Mouse (Mus musculus) hindbrain, embryonic 14.5 days (tissue): ENCODE results near the gene Astn2. TPM values are rescaled to one million over a fixed set of nuclear protein-coding genes. Genes with fewer than 3 reads are reported as not detected.

Experiments used
- ATAC-seq: fragments of 200-750 bp; cut with Nextera tagmentation; 2 replicates; pipeline ENCODE4 v1.8.0; 2017; ENCODE audit warnings: moderate number of reproducible peaks, mild to moderate bottlenecking, moderate TSS enrichment, moderate library complexity; ENCODE audit not compliant: low FRiP score
- DNase-seq: peaks from one replicate; pipeline ENCODE4 v3.0.0-alpha.2; 2015; ENCODE audit warnings: low spot score
- H3K27ac ChIP-seq: fragments of 300-500 bp; sonication (generic); 2 replicates; pipeline ENCODE4 v1.5.1; 2014; ENCODE audit warnings: mild to moderate bottlenecking, moderate library complexity
- H3K27me3 ChIP-seq: fragments of 300-500 bp; sonication (generic); 2 replicates; pipeline ENCODE4 v1.6.1; 2014; ENCODE audit warnings: mild to moderate bottlenecking, low read length, mixed read lengths; ENCODE audit not compliant: control insufficient read depth, insufficient read depth
- H3K36me3 ChIP-seq: fragments of 300-500 bp; sonication (generic); replicated peaks from 2 replicates; pipeline ENCODE4 v1.6.1; 2014; ENCODE audit not compliant: control insufficient read depth, insufficient read depth
- H3K4me1 ChIP-seq: fragments of 300-500 bp; sonication (generic); replicated peaks from 2 replicates; pipeline ENCODE4 v1.6.1; 2014; ENCODE audit warnings: antibody characterized with exemption, low read length, mixed read lengths; ENCODE audit not compliant: control insufficient read depth, insufficient read depth
- H3K4me2 ChIP-seq: fragments of 300-500 bp; sonication (generic); replicated peaks from 2 replicates; pipeline ENCODE4 v1.6.1; 2014; ENCODE audit warnings: mild to moderate bottlenecking, moderate library complexity
- H3K4me3 ChIP-seq: fragments of 300-500 bp; sonication (generic); replicated peaks from 2 replicates; pipeline ENCODE4 v1.5.1; 2014; ENCODE audit warnings: mild to moderate bottlenecking, low read length
- H3K9ac ChIP-seq: fragments of 300-500 bp; sonication (generic); 2 replicates; pipeline ENCODE4 v1.6.1; 2014
- H3K9me3 ChIP-seq: fragments of 300-500 bp; sonication (generic); 2 replicates; pipeline ENCODE4 v1.6.1; 2016; ENCODE audit warnings: low read length; ENCODE audit not compliant: control insufficient read depth
- WGBS: fragments of 180-500 bp; shearing (Covaris S2); extraction: QIAGEN DNeasy Blood & Tissue Kit; methylation state at CpG from one replicate; pipeline ENCODE4 v1.1.7; 2014; 5-methylcytosine and 5-hydroxymethylcytosine counted together
- polyA plus RNA-seq: library from polyadenylated mRNA; unstranded; fragments of >200 nt; fragmentation: Nextera tagmentation; extraction: Ambion mirVana; gene quantifications from 2 replicates; pipeline ENCODE4 v1.2.1, GENCODE M21; 2014

Astn2 gene
- polyA plus RNA-seq, 1 experiment from 2014 or later = 4.4 TPM

DNA sequence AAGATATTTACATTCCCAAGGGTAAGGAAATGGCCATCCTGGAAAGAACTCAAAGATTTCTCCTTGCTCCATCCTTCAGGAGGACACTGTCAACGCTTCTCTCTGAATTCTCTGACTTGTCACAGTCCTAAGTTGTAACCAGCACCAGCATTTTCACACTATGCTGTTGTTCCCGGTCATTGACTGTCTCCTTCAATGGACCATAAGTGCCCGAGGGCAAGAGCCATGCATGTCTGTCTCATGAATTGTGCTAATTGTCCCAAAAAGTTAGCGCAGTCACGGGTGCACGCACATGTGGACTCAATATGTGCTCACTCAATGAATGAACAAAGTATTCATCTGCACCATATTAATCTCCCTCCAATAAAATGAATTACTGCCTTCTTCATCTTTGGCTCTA lies 741.2 kb downstream of the Astn2 start:
- Histone ChIP-seq H3K27me3 (no peaks in the 10 kb centered on the region), H3K4me2 (no peak overlapping the region), H3K27ac (no peak overlapping the region), H3K9me3 (no peaks in the 10 kb centered on the region), H3K36me3 (no peaks in the 10 kb centered on the region), H3K4me3 (no peak overlapping the region), H3K4me1 (no peaks in the 10 kb centered on the region), H3K9ac (no peak overlapping the region)
- DNase-seq (no peak), ATAC-seq (no peak)
- WGBS = 84% methylated on average over 6 of the region's 6 CpGs

DNA sequence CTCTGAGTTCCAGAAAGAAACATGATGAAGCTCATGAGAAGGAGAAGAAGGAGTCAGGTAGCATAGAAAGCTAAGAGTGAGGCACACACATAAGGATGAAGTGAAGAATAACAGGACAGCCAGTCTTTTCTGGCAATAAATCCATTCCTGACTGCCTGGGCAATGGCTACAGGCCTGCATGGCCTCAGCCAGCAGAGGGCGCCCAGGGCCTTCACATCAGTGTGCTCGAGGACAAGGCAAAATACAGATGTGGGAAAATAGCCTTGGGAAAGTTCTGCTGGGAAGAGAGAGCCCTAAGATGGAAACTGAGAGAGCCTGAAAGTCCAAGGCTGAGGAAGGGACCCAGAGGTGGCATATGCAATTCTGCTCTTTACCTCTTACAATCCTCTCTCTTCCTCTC lies 749.7 kb downstream of the Astn2 start:
- Histone ChIP-seq H3K4me1 (no peaks in the 10 kb centered on the region), H3K9ac (no peak overlapping the region), H3K4me3 (no peak overlapping the region), H3K36me3 (no peaks in the 10 kb centered on the region), H3K27me3 (no peaks in the 10 kb centered on the region), H3K27ac (no peak overlapping the region), H3K4me2 (no peak overlapping the region), H3K9me3 (no peaks in the 10 kb centered on the region)
- ATAC-seq (peak; percentile 85), DNase-seq (peak; percentile 94)
- WGBS = 0% methylated on average over 2 of the region's 2 CpGs

DNA sequence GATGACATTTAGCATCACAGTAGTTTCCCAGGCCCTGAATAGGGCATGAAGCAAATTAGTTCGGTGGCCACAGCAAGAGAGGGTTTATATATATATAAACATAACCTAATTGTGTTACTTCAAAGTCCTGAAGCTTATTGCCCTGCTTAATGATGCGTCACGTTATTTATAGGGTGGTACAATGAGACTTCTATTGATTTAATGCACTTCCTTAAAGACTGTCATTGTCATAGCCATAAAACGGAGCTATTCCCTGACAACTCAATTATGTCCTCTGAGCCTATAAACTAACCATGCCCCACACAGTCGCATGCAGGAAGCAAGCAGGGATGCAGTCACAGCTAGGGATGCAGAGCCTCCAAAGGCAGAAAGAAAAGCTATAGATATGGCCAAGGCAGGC lies 761.8 kb downstream of the Astn2 start:
- DNase-seq = no peak
- Histone ChIP-seq H3K9me3 (no peaks in the 10 kb centered on the region), H3K4me1 (no peaks in the 10 kb centered on the region), H3K4me3 (no peak overlapping the region), H3K4me2 (no peak overlapping the region), H3K27me3 (no peaks in the 10 kb centered on the region), H3K9ac (no peak overlapping the region), H3K27ac (no peak overlapping the region), H3K36me3 (no peaks in the 10 kb centered on the region)
- 60% methylated on average over 5 of the region's 5 CpGs for WGBS
- ATAC-seq = no peak

DNA sequence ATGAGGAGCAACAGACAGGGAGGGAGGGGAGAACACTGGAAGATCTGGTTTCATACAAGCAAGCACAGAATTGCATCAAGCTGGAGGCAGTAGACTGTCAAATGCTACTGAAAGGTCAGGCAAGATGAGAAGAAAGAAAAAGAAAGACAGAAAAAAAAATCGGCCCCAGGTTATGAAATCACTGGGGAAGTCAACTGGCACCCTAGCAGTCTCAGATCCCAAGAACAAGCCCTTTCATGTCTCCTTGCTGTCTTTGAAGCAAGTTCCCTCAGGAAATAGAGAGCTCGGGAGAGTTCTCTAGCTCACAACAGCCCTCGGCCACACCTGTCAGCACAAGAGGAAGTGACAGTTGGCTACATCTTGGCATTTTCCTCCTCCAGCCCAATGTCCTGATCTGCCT lies 766.2 kb downstream of the Astn2 start:
- no peak for ATAC-seq
- 82% methylated on average over 3 of the region's 3 CpGs for WGBS

DNA sequence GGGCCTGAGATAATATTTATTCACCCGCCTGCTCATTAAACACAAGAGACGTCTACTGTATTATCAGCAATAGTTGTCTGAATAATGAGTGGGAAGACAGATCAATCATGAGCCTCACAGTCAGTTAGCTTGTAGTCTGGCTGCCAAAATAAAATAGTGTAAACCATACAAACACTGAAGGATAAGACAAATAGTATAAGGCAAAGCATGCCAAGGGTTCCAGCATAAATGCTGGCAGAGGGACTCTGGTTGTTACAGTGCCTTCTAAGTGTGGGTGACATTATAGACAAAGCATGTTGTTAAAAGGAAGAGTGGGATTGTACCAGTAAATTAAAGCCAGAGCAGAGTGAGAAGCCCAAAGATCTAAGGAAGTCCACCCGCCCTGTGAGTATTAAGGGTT lies 784.3 kb downstream of the Astn2 start:
- Histone ChIP-seq H3K27me3 (no peaks in the 10 kb centered on the region), H3K9ac (no peak overlapping the region), H3K4me3 (no peak overlapping the region), H3K27ac (no peak overlapping the region), H3K9me3 (no peaks in the 10 kb centered on the region), H3K4me2 (no peak overlapping the region), H3K36me3 (peaks cover 60% of the 10 kb centered on the region), H3K4me1 (no peaks in the 10 kb centered on the region)
- ATAC-seq = no peak
- WGBS = 81% methylated on average over 3 of the region's 3 CpGs
- DNase-seq = no peak

More for the DNA sequence above, 766.2 kb downstream of the Astn2 start:
- DNase-seq = no peak
- Histone ChIP-seq H3K9me3 (no peaks in the 10 kb centered on the region), H3K4me2 (no peak overlapping the region), H3K27ac (no peak overlapping the region), H3K9ac (no peak overlapping the region), H3K27me3 (no peaks in the 10 kb centered on the region), H3K4me3 (no peak overlapping the region), H3K36me3 (no peaks in the 10 kb centered on the region), H3K4me1 (no peaks in the 10 kb centered on the region)

DNA sequence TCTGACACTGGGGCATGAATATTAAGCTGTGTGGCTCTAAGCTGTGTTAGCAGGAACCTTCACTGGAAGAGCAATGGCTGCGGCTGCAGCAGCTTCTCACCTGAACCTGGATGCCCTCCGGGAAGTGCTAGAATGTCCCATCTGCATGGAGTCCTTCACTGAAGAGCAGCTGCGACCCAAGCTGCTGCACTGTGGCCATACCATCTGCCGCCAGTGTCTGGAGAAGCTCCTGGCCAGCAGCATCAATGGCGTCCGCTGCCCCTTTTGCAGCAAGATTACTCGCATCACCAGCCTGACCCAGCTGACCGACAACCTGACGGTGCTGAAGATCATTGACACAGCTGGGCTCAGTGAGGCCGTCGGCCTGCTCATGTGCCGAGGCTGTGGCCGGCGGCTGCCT lies 791.3 kb downstream of the Astn2 start:
- ATAC-seq = no peak

DNA sequence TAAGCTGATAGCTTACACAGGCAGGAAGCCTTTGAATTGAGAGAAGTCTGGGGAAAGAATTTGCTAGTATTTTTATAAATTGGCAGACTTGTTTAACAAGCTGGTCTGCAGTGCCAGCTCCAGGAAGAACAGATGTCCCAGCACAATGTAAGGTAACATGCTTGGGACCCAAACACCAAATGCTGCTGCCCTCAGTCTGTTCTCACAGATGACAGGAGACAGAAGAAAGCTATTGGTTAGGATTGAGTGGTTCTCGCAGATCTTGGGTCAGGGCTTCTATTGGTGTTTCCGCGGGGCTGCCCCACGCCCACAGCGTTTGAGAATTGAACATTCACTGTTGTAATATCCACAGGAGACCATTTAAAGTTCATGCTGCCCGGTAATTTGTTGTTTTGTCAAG lies 793.5 kb downstream of the Astn2 start:
- ATAC-seq (no peak), DNase-seq (no peak)
- 61% methylated on average over 6 of the region's 6 CpGs for WGBS
- Histone ChIP-seq H3K36me3 (peaks cover 31% of the 10 kb centered on the region), H3K9me3 (no peaks in the 10 kb centered on the region), H3K27me3 (no peaks in the 10 kb centered on the region), H3K27ac (no peak overlapping the region), H3K4me2 (no peak overlapping the region), H3K4me1 (peaks cover 30% of the 10 kb centered on the region), H3K9ac (no peak overlapping the region), H3K4me3 (no peak overlapping the region)

More for the DNA sequence above, 791.3 kb downstream of the Astn2 start:
- H3K27me3 ChIP-seq = no peaks in the 10 kb centered on the region
- H3K4me1 ChIP-seq = peaks cover 11% of the 10 kb centered on the region
- H3K4me3 ChIP-seq = no peak overlapping the region
- H3K4me2 ChIP-seq = no peak overlapping the region
- DNase-seq = no peak
- H3K9ac ChIP-seq = no peak overlapping the region
- 97% methylated on average over 14 of the region's 14 CpGs for WGBS
- H3K9me3 ChIP-seq = no peaks in the 10 kb centered on the region
- no peak overlapping the region for H3K27ac ChIP-seq
- H3K36me3 ChIP-seq = peaks cover 52% of the 10 kb centered on the region

DNA sequence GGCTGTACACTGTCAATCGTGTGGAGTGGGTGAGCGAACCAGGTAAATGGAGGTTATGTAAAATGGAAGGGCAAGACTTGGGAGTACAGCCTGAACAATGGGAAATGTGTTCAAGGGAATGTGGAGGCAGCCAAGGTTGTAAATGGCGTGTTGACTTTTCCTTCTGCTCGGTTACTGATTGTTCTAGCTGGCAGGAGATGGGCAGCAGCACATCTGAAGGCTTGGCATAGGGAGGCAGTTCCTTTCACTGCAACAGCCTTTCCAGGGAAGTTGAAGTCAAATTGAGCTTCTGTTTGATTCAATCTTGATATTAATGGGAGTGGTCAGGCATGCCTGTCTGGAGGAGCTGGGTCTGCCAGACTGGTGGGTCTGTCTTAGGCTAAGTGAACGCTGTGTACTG lies 794.1 kb downstream of the Astn2 start:
- 88% methylated on average over 5 of the region's 5 CpGs for WGBS
- ATAC-seq (no peak), DNase-seq (no peak)
- Histone ChIP-seq H3K9me3 (no peaks in the 10 kb centered on the region), H3K4me3 (no peak overlapping the region), H3K4me2 (no peak overlapping the region), H3K36me3 (peaks cover 25% of the 10 kb centered on the region), H3K27me3 (no peaks in the 10 kb centered on the region), H3K9ac (no peak overlapping the region), H3K27ac (no peak overlapping the region), H3K4me1 (peaks cover 35% of the 10 kb centered on the region)

DNA sequence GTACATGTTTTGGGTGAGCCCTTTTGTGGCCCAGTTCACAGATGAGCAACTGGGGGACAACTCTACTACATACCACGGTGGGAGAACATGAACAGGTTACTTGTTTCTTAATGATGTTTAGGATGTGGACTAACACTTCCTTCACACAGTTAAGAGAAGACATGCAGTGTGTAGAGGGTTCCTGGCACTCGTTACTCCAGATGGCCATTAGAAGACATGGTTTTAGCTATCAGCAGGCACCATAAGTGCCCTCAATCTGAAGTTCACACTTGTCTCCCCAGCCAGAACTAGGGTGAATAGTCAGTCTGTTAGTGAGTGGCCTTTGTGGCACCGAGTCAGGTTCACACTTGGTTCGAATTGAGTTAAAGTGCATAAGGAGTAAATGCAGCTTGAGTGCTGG lies 796.3 kb downstream of the Astn2 start:
- H3K27ac ChIP-seq = no peak overlapping the region
- H3K36me3 ChIP-seq = peaks cover 3% of the 10 kb centered on the region
- ATAC-seq = no peak
- peaks cover 38% of the 10 kb centered on the region for H3K4me1 ChIP-seq
- H3K9ac ChIP-seq = no peak overlapping the region
- H3K27me3 ChIP-seq = no peaks in the 10 kb centered on the region
- no peak overlapping the region for H3K4me3 ChIP-seq
- H3K9me3 ChIP-seq = no peaks in the 10 kb centered on the region
- no peak overlapping the region for H3K4me2 ChIP-seq
- 94% methylated on average over 4 of the region's 4 CpGs for WGBS
- DNase-seq = no peak

DNA sequence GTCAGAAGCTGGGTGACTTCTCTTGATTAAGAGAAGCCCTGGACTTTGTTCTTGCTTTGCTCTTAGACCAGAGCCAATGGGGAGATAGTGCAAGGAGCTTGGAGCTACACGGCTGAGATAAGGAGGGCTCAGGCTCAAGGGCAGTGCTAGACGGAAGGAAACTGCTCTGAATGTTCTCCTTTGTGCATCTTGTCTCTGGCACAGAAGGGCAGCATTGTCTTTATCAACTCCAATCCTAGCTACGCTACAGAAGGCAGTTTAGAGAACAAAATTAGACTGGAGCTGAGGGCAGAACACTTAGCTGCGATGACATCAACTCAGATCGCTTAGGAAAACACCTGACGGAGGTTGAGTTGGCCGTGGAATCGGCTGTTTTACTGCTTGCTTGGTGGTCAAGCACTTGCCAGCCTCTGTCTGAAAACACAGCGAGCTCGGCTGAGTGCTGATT lies 797.2 kb downstream of the Astn2 start:
- no peak for DNase-seq
- peak overlapping the region; percentile 16; the same call in 1 of the 2 replicates for H3K9ac ChIP-seq
- peaks cover 38% of the 10 kb centered on the region for H3K4me1 ChIP-seq

More for the DNA sequence above, 797.2 kb downstream of the Astn2 start:
- no peaks in the 10 kb centered on the region for H3K27me3 ChIP-seq
- no peak overlapping the region for H3K27ac ChIP-seq
- 84% methylated on average over 10 of the region's 10 CpGs for WGBS
- ATAC-seq = no peak
- no peak overlapping the region for H3K4me3 ChIP-seq
- peak overlapping the region; percentile 75 for H3K4me2 ChIP-seq
- H3K9me3 ChIP-seq = no peaks in the 10 kb centered on the region
- H3K36me3 ChIP-seq = no peaks in the 10 kb centered on the region
